Mouse (Mus musculus): ENCODE measurements around the gene Gm21762. TPM values are rescaled to one million over a fixed set of nuclear protein-coding genes. Genes with fewer than 3 reads are reported as not detected.
"Not testable (repeated sequence)": the region's sequence is repeated elsewhere in the genome, so short reads cannot be mapped to it uniquely, and the experiment has no call there.

Gm21762 gene
- polyA plus RNA-seq (2015; fragmentation: Nextera tagmentation; extraction: Ambion mirVana): not detected in 2 replicates

- not testable (repeated sequence) for H3K9ac ChIP-seq; H3K9me3 ChIP-seq; H3K4me2 ChIP-seq (replicated peaks); ATAC-seq (ENCODE audit: low FRiP score, low read depth); H3K27ac ChIP-seq; H3K36me3 ChIP-seq; H3K27me3 ChIP-seq; H3K4me1 ChIP-seq; H3K4me3 ChIP-seq
- WGBS: no CpG with 5 or more reads among the region's 2 CpGs
Measured at GRCm38 (mm10) chr13:120215847-120216246, at the start of gene Gm21762. TSS of gene Gm21762 (minus strand) at chr13:120215947.

- H3K27me3 ChIP-seq; H3K4me1 ChIP-seq; H3K36me3 ChIP-seq; H3K4me2 ChIP-seq (replicated peaks); ATAC-seq (ENCODE audit: low FRiP score, low read depth); H3K9ac ChIP-seq; H3K27ac ChIP-seq; H3K9me3 ChIP-seq; H3K4me3 ChIP-seq: not testable (repeated sequence)
- WGBS: 91% methylated on average over 2 of the region's 2 CpGs
Measured at GRCm38 (mm10) chr13:120262870-120263269, 47.1 kb upstream of the Gm21762 start, which contains the start of gene AF067061. TSS of gene AF067061 (plus strand) at chr13:120263114.

GRCm38 (mm10) chr13:120259718-120260117 lies 44.0 kb upstream of the Gm21762 start:
- not testable (repeated sequence) for H3K4me3 ChIP-seq; H3K4me2 ChIP-seq (replicated peaks); H3K36me3 ChIP-seq; H3K9ac ChIP-seq; ATAC-seq (ENCODE audit: low FRiP score, low read depth); H3K27ac ChIP-seq; H3K27me3 ChIP-seq; H3K9me3 ChIP-seq; H3K4me1 ChIP-seq
- WGBS: 78% methylated on average over 3 of the region's 3 CpGs

- H3K36me3 ChIP-seq; H3K4me3 ChIP-seq; ATAC-seq (ENCODE audit: low FRiP score, low read depth); H3K9me3 ChIP-seq; H3K4me2 ChIP-seq (replicated peaks); H3K4me1 ChIP-seq; H3K27ac ChIP-seq; H3K27me3 ChIP-seq; H3K9ac ChIP-seq: not testable (repeated sequence)
- 94% methylated on average over 3 of the region's 3 CpGs for WGBS
Measured at GRCm38 (mm10) chr13:120258817-120259658, 43.3 kb upstream of the Gm21762 start.

GRCm38 (mm10) chr13:120251208-120251924 lies 35.6 kb upstream of the Gm21762 start:
- ATAC-seq (ENCODE audit: low FRiP score, low read depth): not testable (repeated sequence)

GRCm38 (mm10) chr13:120238811-120239210 lies 23.1 kb upstream of the Gm21762 start, which contains the start of gene Gm21731:
TSS of gene Gm21731 (plus strand) at chr13:120239111.
- not testable (repeated sequence) for H3K4me2 ChIP-seq (replicated peaks); H3K4me1 ChIP-seq; H3K27ac ChIP-seq; H3K9me3 ChIP-seq; ATAC-seq (ENCODE audit: low FRiP score, low read depth); H3K4me3 ChIP-seq; H3K9ac ChIP-seq; H3K27me3 ChIP-seq; H3K36me3 ChIP-seq

More at GRCm38 (mm10) chr13:120251208-120251924, 35.6 kb upstream of the Gm21762 start:
- WGBS: 66% methylated on average over 2 of the region's 3 CpGs
- not testable (repeated sequence) for H3K9me3 ChIP-seq; H3K27ac ChIP-seq; H3K4me1 ChIP-seq; H3K27me3 ChIP-seq; H3K4me3 ChIP-seq; H3K4me2 ChIP-seq (replicated peaks); H3K36me3 ChIP-seq; H3K9ac ChIP-seq

GRCm38 (mm10) chr13:120232447-120233049 lies 16.8 kb upstream of the Gm21762 start:
- H3K27ac ChIP-seq; H3K27me3 ChIP-seq; H3K4me2 ChIP-seq (replicated peaks); H3K4me3 ChIP-seq; ATAC-seq (ENCODE audit: low FRiP score, low read depth); H3K9ac ChIP-seq; H3K4me1 ChIP-seq; H3K36me3 ChIP-seq; H3K9me3 ChIP-seq: not testable (repeated sequence)
- 75% methylated on average over 13 of the region's 25 CpGs for WGBS

- H3K4me1 ChIP-seq; H3K27me3 ChIP-seq; H3K9ac ChIP-seq; H3K9me3 ChIP-seq; H3K36me3 ChIP-seq; ATAC-seq (ENCODE audit: low FRiP score, low read depth); H3K4me2 ChIP-seq (replicated peaks); H3K27ac ChIP-seq; H3K4me3 ChIP-seq: not testable (repeated sequence)
- WGBS: 96% methylated on average over 17 of the region's 17 CpGs
Measured at GRCm38 (mm10) chr13:120231798-120232197, 16.1 kb upstream of the Gm21762 start.

GRCm38 (mm10) chr13:120223012-120223659 lies 7.4 kb upstream of the Gm21762 start:
- H3K4me1 ChIP-seq; H3K9ac ChIP-seq; H3K36me3 ChIP-seq; H3K4me3 ChIP-seq; H3K9me3 ChIP-seq; ATAC-seq (ENCODE audit: low FRiP score, low read depth); H3K27ac ChIP-seq; H3K4me2 ChIP-seq (replicated peaks); H3K27me3 ChIP-seq: not testable (repeated sequence)
- WGBS: 94% methylated on average over 16 of the region's 25 CpGs

GRCm38 (mm10) chr13:120220922-120221321 lies 5.2 kb upstream of the Gm21762 start:
- WGBS: 82% methylated on average over 5 of the region's 5 CpGs
- H3K4me3 ChIP-seq; ATAC-seq (ENCODE audit: low FRiP score, low read depth): not testable (repeated sequence)

GRCm38 (mm10) chr13:120196189-120196821 lies 19.4 kb downstream of the Gm21762 start:
- H3K9me3 ChIP-seq; H3K36me3 ChIP-seq; H3K4me3 ChIP-seq; H3K27ac ChIP-seq; ATAC-seq (ENCODE audit: low FRiP score, low read depth); H3K4me2 ChIP-seq (replicated peaks); H3K27me3 ChIP-seq; H3K4me1 ChIP-seq; H3K9ac ChIP-seq: not testable (repeated sequence)
- WGBS: 69% methylated on average over 7 of the region's 8 CpGs

More at GRCm38 (mm10) chr13:120220922-120221321, 5.2 kb upstream of the Gm21762 start:
- H3K27ac ChIP-seq; H3K9ac ChIP-seq; H3K27me3 ChIP-seq; H3K4me2 ChIP-seq (replicated peaks); H3K36me3 ChIP-seq; H3K4me1 ChIP-seq; H3K9me3 ChIP-seq: not testable (repeated sequence)
